Mouse (Mus musculus) spleen, adult 2 months (tissue): ENCODE measurements at regions not wholly inside any gene's neighbourhood (a gene's known extent, or its start where the extent isn't known, plus 50 kb on each side); places are given as distances from the start of the nearest gene placed in this dataset.

ENCODE experiments used
- DNase-seq, 2 experiments: peaks; one replicate each; pipeline versions ENCODE4 v3.0.0 to v3.0.0-alpha.2; 2012 to 2021; ENCODE audit warnings: low spot score in 2 of 2, low read depth in 1 of 2
- H3K27ac ChIP-seq: fragments of 200-500 bp; 2 replicates; pipeline ENCODE4 v1.5.1; 2012; ENCODE audit warnings: low read length, inconsistent platforms; ENCODE audit not compliant: insufficient read depth
- H3K27me3 ChIP-seq: fragments of 200-500 bp; 2 replicates; pipeline ENCODE4 v1.6.1; 2012; ENCODE audit warnings: mild to moderate bottlenecking, moderate library complexity, low read length, inconsistent platforms; ENCODE audit not compliant: control insufficient read depth, insufficient read depth
- H3K36me3 ChIP-seq: fragments of 200-500 bp; 2 replicates; pipeline ENCODE4 v1.6.1; 2012; ENCODE audit warnings: mild to moderate bottlenecking, low read length, inconsistent platforms; ENCODE audit not compliant: control insufficient read depth, insufficient read depth
- H3K4me1 ChIP-seq: fragments of 200-500 bp; 2 replicates; pipeline ENCODE4 v1.6.1; 2011; ENCODE audit warnings: inconsistent platforms; ENCODE audit not compliant: control insufficient read depth, insufficient read depth, insufficient read length
- H3K4me3 ChIP-seq: fragments of 200-500 bp; 2 replicates; pipeline ENCODE4 v1.5.1; 2011; ENCODE audit warnings: mild to moderate bottlenecking, inconsistent platforms; ENCODE audit not compliant: insufficient read depth, insufficient read length; ENCODE audit errors: extremely low read depth
- CTCF ChIP-seq: fragments of 200-500 bp; IDR thresholded peaks from 2 replicates; pipeline ENCODE4 v1.5.1; 2011; ENCODE audit warnings: mild to moderate bottlenecking, inconsistent platforms; ENCODE audit not compliant: insufficient read depth, insufficient read length, insufficient replicate concordance; ENCODE audit errors: extremely low read depth
- POLR2A ChIP-seq: fragments of 200-500 bp; IDR thresholded peaks from 2 replicates; pipeline ENCODE4 v1.6.1; 2011; ENCODE audit warnings: low read depth, low read length, inconsistent platforms
- WGBS: fragments of 180-500 bp; shearing (Covaris S2); methylation state at CpG from one replicate; pipeline ENCODE4 v1.1.7; 2018; 5-methylcytosine and 5-hydroxymethylcytosine counted together

GRCm38 (mm10) chr9:25028305-25028704 lies 60.9 kb upstream of the Gm10181 start:
- Histone ChIP-seq H3K36me3 (no peaks in the 10 kb centered on the region), H3K27me3 (no peaks in the 10 kb centered on the region), H3K4me1 (no peaks in the 10 kb centered on the region), H3K27ac (no peak overlapping the region), H3K4me3 (no peak overlapping the region)
- WGBS: 73% methylated on average over 6 of the region's 6 CpGs
- TF ChIP-seq CTCF (no peak), POLR2A (no peak)
- no peak for DNase-seq

DNA sequence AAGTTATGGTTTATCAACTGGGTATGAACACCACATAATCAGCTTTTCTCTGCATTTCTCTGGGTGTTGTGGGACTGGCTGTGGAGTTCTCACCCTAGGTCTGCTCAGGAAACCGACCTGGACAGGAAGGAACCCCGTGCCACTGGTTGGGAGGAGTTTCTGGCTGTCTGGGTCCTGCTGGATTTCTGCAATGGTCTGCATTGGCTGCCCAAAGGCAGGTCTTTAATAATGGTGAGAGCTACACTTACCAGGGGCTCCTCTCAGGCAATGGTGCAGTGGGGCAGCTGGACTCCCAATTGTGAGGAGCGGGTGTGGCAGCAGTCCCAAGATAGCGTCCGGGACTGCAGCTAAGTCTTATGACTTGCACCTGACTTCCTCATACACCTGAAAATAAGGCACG lies 57.8 kb upstream of the Gm10181 start:
- no peak for DNase-seq
- Histone ChIP-seq H3K4me1 (no peaks in the 10 kb centered on the region), H3K36me3 (no peaks in the 10 kb centered on the region), H3K4me3 (no peak overlapping the region), H3K27ac (no peak overlapping the region), H3K27me3 (no peaks in the 10 kb centered on the region)
- no peak for TF ChIP-seq CTCF
- no peak for TF ChIP-seq POLR2A
- 79% methylated on average over 6 of the region's 6 CpGs for WGBS
